Mouse (Mus musculus): ENCODE measurements around the gene Slc2a6.

Gene Slc2a6

GRCm38 (mm10) chr2:27027618-27028436, at the start of gene Slc2a6:
TSS of gene Slc2a6 (minus strand) at chr2:27027998.
- peak; percentile 90 for DNase-seq (ENCODE audit: low spot score)

DNA sequence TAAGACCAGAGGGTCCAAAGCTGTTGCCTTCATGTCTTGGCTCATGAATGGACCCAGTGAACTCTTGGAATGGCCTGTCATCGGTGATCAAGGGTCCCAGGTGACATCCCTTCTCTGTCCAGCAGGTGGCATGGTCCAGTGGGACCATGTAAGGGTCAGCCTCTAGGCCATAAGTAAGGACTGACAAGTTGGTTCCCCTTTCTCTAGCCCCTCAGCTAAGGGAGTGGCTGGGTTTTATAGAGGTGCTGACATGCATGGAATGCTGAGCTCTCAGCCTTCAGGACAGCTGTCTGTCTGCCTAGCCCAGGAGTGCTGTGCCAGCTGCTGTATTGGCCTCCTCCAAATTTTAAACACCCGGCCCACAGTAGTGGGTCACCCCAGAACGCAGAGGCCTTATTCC, 47.7 kb upstream of the Slc2a6 start:
- no peak for DNase-seq (ENCODE audit: low spot score)

- no peak for DNase-seq (ENCODE audit: low spot score)
Measured at GRCm38 (mm10) chr2:27074804-27075203, 47.0 kb upstream of the Slc2a6 start.

DNA sequence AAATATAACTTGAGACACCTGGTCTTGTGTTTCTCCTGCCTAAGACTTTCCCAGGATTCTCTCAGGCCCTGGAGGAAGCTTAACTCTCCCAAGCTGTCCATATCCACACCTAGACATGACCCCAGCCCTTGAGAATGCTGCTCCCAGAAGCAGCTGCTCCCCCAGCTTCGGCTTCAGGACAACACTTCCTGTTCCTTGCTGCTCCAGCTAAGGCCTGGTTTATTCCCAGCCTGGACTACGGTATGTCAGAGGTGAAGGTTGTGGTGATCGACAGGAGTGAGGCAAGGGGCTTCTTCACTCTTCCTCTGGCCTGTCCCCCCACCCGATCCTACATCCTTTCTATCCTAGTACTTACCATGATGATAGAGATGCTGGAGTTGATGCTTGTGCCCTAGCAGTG, 45.6 kb upstream of the Slc2a6 start:
- DNase-seq (ENCODE audit: low spot score) = no peak

DNA sequence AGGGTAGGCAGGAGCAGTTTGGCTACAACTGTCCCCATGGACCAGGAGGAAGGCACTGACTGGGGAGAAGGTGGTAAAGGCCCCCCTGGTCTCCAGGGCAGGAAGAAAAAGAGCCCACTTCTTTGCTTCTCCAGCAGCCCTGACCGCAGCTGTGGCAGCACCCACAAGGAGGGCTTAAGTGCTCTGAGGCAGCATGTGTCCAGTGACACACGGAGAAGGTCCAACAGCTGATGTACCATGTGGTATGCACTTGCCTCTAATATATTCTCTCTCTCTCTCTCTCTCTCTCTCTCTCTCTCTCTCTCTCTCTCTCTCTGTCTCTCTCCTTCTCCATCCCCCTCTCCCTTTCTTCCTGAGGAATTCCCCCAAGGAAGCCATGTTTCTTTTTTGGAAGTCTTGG, 44.2 kb upstream of the Slc2a6 start, which contains the start of gene Mymk:
Mymk (minus strand) TSS at position 202 of the 400 bp plus-strand sequence.
- DNase-seq (ENCODE audit: low spot score) = no peak

GRCm38 (mm10) chr2:27071137-27071536, 43.3 kb upstream of the Slc2a6 start:
- DNase-seq (ENCODE audit: low spot score) = peak; percentile 70

GRCm38 (mm10) chr2:27070247-27070813, 42.5 kb upstream of the Slc2a6 start:
- no peak for DNase-seq (ENCODE audit: low spot score)

DNA sequence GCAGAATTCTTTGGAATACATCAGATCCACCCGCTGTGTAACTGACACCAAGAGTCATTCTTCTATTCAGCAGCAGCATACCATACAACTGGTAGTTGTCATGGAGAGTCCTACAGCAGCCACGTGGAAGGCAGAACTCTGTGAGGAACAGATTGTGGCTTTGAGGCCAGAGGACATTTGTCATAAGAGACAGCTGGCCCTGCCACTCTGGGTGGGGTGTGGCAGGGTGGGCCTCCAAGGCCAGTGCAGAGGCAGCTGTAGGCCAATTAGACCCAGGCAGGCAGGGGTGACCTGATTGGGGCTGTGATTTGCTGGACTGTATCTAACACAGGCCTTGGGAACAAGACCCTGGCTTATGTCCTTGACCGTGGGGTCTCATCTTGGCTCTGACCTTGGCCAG, 41.8 kb upstream of the Slc2a6 start:
- DNase-seq (ENCODE audit: low spot score) = no peak

DNA sequence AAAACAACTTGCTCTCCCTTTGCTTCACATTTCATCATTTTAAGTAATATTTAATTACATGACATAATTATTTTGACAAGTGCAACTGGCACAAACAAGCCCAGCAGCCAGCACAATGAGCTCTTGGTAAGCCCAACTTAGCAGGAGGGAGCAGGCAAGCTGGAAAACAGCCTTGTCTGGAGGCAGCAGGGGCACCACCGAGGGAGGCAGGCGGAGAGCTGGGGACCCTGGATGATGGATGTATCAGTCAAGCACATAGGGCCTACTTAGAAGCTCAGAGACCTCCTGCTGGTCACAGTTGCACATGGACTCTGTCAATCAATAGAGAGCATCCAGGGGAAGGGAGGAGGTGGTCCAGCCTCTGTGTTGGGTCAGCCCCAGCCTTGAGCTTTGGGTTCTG, 40.2 kb upstream of the Slc2a6 start:
- no peak for DNase-seq (ENCODE audit: low spot score)

- no peak for DNase-seq (ENCODE audit: low spot score)
Measured at GRCm38 (mm10) chr2:27067124-27067523, 39.3 kb upstream of the Slc2a6 start.

- DNase-seq (ENCODE audit: low spot score) = no peak
Measured at GRCm38 (mm10) chr2:27059187-27059586, 31.4 kb upstream of the Slc2a6 start.

DNA sequence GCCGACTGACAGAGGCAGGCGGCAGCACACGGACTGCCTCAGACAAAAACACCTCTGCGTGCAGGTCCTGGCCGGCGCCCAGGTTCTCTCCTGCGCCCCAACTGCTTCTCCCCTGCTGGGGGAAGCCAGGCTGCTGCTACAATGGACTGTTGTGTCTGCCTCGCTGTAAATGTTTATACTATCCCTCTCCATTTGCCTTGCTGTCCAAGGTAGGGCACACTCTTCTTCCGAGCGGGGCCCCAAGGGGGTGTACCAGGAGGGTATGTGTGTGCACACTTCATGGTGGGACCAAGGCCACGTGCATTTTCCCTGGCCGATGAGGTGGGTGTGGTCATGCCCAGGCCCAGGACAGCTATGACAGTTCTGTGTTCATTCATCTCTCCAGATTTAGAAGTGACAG, 31.0 kb upstream of the Slc2a6 start:
- DNase-seq (ENCODE audit: low spot score) = no peak

DNA sequence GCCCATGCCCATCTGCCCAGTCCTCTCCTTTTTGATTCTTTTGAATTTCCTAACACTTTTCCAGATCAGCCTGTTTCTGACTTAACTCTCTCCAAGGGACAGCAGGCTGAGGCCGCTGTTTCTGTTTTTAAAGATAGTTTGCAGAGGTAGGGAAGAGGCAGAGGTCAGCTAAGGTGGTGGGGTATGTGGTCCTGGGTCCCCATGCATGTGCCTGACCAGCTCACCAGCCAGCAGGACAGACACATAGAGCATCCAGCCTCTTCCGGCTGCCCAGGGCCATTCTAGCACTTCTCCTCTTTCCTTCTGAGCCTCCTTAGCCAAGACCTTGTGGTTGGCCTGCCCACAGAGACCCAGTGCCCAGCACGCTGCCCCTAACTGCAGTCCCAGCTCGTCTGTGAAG, 30.5 kb upstream of the Slc2a6 start:
- no peak for DNase-seq (ENCODE audit: low spot score)

DNA sequence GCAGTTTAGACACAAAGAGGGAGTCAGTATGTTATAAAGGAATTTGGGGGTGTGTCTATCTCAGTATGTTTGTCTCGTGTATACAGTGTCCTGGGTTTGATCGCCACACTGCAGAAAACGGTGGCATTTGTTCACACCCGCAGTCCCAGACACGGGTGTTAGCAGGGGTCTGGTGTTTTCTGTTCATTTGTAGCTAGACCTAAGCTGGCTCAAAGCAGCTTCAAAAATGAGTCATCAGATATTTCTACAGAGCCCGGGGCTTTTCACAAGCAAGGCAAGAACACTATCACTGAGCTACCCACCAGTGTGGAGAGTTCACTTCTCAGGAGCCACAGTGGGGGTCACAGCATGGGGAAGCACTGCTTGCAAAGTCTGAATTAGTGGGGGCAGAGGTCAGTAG, 21.6 kb upstream of the Slc2a6 start:
- no peak for DNase-seq (ENCODE audit: low spot score)

GRCm38 (mm10) chr2:27045979-27046770, 18.4 kb upstream of the Slc2a6 start:
- DNase-seq (ENCODE audit: low spot score) = no peak

DNA sequence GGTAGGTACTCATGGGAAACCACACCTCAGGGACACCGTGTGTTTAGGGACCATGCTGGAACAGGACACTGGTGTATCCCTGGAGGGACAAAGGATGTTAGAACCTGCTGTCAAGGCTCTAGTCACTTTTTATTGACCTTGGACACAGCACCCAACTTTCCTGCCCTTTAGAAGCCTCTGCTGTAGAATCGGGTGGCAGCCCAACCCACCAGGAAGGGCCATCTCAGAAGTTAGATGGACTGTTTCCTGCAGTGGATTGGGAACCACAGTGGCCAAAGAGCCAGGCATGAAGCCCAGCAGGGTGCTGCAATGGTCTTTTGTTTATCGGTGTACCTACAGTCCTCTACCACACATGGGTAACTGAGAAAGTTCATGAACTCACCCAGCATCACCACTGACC, 16.8 kb upstream of the Slc2a6 start:
- no peak for DNase-seq (ENCODE audit: low spot score)

DNA sequence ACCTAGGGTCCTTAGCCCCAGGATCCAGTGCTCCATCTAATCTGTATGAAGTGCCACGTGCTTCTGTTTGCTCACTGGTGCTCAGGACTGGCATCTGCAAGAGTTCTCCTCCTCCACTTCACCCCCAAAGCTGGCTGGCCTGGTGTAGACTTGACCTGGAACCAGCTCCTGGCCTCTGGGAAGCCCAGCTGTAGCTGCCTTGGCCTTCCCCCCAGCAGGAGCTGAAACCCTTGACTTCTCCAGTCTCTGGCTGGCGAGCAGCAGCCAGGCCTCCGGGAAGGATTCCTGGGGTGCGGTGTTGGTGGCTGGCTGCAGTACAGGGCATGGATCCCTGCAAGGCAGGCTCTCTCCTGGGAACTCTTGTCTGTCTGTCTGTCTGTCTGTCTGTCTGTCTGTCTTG, 16.4 kb upstream of the Slc2a6 start:
- DNase-seq (ENCODE audit: low spot score) = no peak

GRCm38 (mm10) chr2:27043461-27043860, 15.7 kb upstream of the Slc2a6 start:
- peak; percentile 87 for DNase-seq (ENCODE audit: low spot score)

DNA sequence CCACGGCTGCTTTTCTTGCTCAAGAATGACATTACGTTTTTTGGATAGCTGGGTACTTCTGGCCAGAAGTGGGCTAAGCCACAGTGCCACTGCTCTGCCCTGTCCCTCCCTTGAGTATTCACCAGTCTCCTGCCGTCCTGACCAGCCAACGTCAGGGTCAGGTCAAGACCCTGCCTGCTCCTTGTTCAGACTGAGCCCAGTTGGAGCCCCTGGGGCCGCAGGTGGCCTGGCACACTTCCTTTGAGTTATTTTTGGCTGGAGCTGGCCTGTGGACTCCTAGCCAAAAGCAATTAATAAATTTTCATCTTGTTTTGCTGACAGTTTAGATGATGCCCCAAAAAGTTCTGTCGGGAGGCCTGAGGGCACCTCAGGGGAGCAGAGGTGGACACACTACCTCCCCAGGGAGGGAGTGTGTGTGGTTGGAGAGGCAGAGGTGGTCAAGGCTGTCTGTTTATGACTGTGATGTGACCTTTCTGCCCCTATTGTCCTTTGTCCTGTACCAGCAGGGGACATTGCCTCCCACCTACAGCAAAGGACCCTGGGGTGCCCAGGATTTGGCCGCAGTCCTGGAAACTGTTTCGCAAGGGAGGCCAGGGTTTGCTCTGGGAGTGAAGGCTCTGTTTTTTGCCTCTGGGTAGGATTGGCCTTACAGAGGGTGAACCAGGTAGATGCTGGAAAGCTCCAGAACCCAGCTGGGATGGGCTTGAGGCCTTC, 14.5 kb upstream of the Slc2a6 start:
- no peak for DNase-seq (ENCODE audit: low spot score)

DNA sequence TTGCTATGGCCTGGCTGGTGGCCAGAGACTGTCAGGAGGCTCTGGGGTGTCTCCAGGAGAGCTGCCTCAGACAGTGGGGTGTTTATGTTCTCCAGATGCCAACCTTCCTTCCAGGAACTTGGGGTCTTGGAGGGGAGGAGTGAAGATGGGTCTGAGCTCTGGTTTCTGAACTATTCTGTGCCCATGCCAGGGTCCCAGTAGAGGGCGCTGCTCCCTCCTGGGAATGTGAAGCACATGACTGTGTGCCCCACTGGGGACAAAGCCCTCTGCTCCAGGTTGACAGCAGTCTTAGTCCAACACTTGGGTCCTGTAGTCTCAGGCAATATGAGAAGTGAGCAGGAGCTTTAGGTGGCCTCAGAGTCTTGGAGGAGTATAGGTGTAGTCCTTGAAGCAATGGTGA, 11.5 kb upstream of the Slc2a6 start:
- DNase-seq (ENCODE audit: low spot score) = no peak

DNA sequence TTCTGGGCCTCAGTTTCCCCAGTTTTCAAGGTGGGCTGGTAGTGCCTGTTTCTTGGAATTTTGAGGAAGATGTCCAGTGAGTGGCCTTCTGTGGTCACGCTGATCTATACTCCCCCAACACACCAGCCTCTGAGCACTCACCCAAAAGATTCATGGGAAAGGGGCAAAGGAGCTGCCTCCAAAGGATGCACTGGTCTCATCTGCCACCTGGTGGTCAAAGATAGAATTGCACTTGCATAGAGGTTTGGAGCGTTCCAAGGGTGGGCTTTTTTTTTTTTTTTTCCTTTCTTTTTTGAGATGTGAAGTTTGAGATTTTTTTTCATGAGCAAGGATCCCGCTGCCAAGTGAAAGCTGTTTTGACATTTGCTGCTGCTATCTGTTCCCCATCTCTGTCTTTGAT, 10.8 kb upstream of the Slc2a6 start:
- no peak for DNase-seq (ENCODE audit: low spot score)

- no peak for DNase-seq (ENCODE audit: low spot score)
Measured at GRCm38 (mm10) chr2:27037008-27037407, 9.2 kb upstream of the Slc2a6 start.
